Mouse (Mus musculus): ENCODE measurements at regions not wholly inside any gene's neighbourhood (a gene's known extent, or its start where the extent isn't known, plus 50 kb on each side); places are given as distances from the start of the nearest gene placed in this dataset.

DNA sequence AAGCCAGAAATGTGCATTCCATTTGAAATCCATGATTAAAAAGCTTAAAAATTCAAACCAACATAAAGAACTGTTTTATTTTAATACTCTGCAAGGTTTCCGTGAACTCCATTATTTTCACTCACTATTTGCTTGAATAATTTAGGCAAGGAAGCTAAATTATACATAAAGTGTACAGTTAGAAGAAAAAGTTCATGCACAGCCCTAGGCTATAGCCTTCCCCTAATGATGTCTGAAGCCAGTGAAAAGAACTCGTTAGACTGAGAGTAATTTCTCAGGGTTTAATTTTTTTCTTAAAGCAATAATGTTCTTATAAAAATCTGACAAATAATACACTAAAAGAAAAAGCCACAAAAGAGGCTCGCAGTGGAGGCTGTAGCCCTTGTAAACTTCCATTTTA lies 141.4 kb upstream of the Meis1 start:
- H3K9ac ChIP-seq (ENCODE audit: insufficient read depth, low read depth) = no peak overlapping the region
- H3K9me3 ChIP-seq (replicated peaks; ENCODE audit: low read length) = no peaks in the 10 kb centered on the region
- H3K27me3 ChIP-seq (replicated peaks) = no peaks in the 10 kb centered on the region
- H3K27ac ChIP-seq (ENCODE audit: insufficient read depth, low read depth) = no peak overlapping the region
- in situ Hi-C loops (cut with MboI; ENCODE audit: low pct_ligation_motif_present, low pct_unique_long_range_greater_than_20kb, low sequenced_read_pairs) = no loop called here
- peaks cover 0 to 5% of the 10 kb centered on the region in 2 experiments; a peak in 2 of 4 replicates for H3K4me1 ChIP-seq (ENCODE audit: control insufficient read depth in 1 of 2, insufficient read depth in 2 of 2)
- no peak for TF ChIP-seq TCF12 (IDR thresholded peaks at IDR 0.05; ENCODE audit: low read depth, low read length)
- no peak for TF ChIP-seq USF2 (conservative IDR thresholded peaks at IDR 0.05; ENCODE audit: low read depth, low read length)
- no peak for TF ChIP-seq HCFC1 (IDR thresholded peaks at IDR 0.05; ENCODE audit: low read depth, low read length)
- TF ChIP-seq CTCF (conservative IDR thresholded peaks at IDR 0.05 in 1 of 2, IDR thresholded peaks at IDR 0.05 in 1 of 2; ENCODE audit: low read depth in 2 of 2, low read length in 2 of 2) = no peak
- no peak for TF ChIP-seq ELF1 (IDR thresholded peaks at IDR 0.05; ENCODE audit: low read depth, low read length)
- TF ChIP-seq IRF4 (IDR thresholded peaks at IDR 0.05; ENCODE audit: low read depth, low read length) = no peak
- dilution Hi-C loops (cut with MboI; ENCODE audit: extremely low pct_ligation_motif_present, extremely low pct_unique_long_range_greater_than_20kb, low sequenced_read_pairs) = no loop called here
- no peak overlapping the region for H3K4me3 ChIP-seq (replicated peaks in 1 of 3; ENCODE audit: low read depth in 2 of 3, low read length in 2 of 3, poor library complexity in 1 of 3)
- H3K36me3 ChIP-seq (replicated peaks in 1 of 2; ENCODE audit: control insufficient read depth in 1 of 2, insufficient read depth in 1 of 2, low read length in 1 of 2) = no peaks in the 10 kb centered on the region
- no peaks in the 10 kb centered on the region for H3K79me2 ChIP-seq (replicated peaks; ENCODE audit: control insufficient read depth, extremely low read depth, insufficient read depth, poor library complexity, severe bottlenecking)
- DNase-seq (ENCODE audit: extremely low read depth) = no peak
- no peak overlapping the region for H3K4me2 ChIP-seq (ENCODE audit: insufficient read depth, low read depth, poor library complexity, severe bottlenecking)

DNA sequence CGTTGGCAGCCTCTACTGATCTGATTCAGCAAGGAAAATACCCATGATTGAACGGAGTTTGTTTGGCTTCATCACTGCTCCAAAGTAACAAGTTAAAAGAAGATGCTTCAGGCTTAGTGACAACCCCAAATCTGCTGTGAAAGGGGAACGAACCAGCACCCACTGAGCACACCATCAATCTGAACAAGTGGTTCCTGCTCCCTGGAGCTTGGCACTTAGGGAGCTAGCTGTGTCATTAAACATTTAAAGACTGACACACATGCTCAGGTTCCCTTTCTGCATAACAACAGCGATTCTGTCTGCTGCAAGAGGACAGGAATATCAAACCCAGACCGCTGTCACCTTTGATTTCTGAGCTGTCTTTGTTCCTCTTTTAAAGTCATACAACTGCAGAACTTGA lies 141.9 kb upstream of the Meis1 start:
- TF ChIP-seq SIN3A (IDR thresholded peaks at IDR 0.05; ENCODE audit: low read length) (no peak), ELF1 (IDR thresholded peaks at IDR 0.05; ENCODE audit: low read depth, low read length) (0 out of 2 replicates have a peak, but pooled peaks have one; percentile 10)
- Histone ChIP-seq H3K4me3 (replicated peaks in 1 of 3; ENCODE audit: low read depth in 2 of 3, low read length in 2 of 3, poor library complexity in 1 of 3) (no peak overlapping the region), H3K4me1 (ENCODE audit: control insufficient read depth in 1 of 2, insufficient read depth in 2 of 2) (peaks cover 0 to 2% of the 10 kb centered on the region in 2 experiments; a peak in 2 of 4 replicates), H3K9me3 (replicated peaks; ENCODE audit: low read length) (no peaks in the 10 kb centered on the region), H3K79me2 (replicated peaks; ENCODE audit: control insufficient read depth, extremely low read depth, insufficient read depth, poor library complexity, severe bottlenecking) (no peaks in the 10 kb centered on the region), H3K9ac (ENCODE audit: insufficient read depth, low read depth) (no peak overlapping the region), H3K4me2 (ENCODE audit: insufficient read depth, low read depth, poor library complexity, severe bottlenecking) (no peak overlapping the region), H3K27me3 (replicated peaks) (no peaks in the 10 kb centered on the region), H3K36me3 (replicated peaks in 1 of 2; ENCODE audit: control insufficient read depth in 1 of 2, insufficient read depth in 1 of 2, low read length in 1 of 2) (no peaks in the 10 kb centered on the region), H3K27ac (ENCODE audit: insufficient read depth, low read depth) (no peak overlapping the region)
- dilution Hi-C loops (cut with MboI; ENCODE audit: extremely low pct_ligation_motif_present, extremely low pct_unique_long_range_greater_than_20kb, low sequenced_read_pairs) = no loop called here
- no peak for DNase-seq (ENCODE audit: extremely low read depth)
- in situ Hi-C loops (cut with MboI; ENCODE audit: low pct_ligation_motif_present, low pct_unique_long_range_greater_than_20kb, low sequenced_read_pairs) = no loop called here

DNA sequence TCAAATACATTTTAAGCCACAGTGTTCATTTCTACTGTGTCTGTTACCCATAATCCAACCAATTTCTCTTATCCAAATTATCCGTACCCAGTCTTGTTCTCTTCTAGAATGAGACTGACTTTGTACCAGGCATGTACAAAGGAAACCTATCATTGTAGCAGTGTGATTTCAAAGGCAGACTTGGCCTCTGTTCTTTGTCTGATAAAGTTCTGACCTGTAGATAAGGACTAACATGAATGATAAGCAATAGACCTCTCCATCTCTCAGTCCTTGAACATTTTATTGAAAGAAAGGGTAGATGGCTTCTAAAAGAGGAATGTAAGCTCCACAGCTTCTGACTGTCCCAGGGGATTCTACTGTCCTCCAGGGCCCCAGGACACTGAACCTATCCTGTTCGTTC lies 152.2 kb upstream of the Meis1 start:
- Histone ChIP-seq H3K4me3 (replicated peaks in 1 of 3; ENCODE audit: low read depth in 2 of 3, low read length in 2 of 3, poor library complexity in 1 of 3) (no peak overlapping the region), H3K9me3 (replicated peaks; ENCODE audit: low read length) (no peaks in the 10 kb centered on the region), H3K79me2 (replicated peaks; ENCODE audit: control insufficient read depth, extremely low read depth, insufficient read depth, poor library complexity, severe bottlenecking) (no peaks in the 10 kb centered on the region), H3K9ac (ENCODE audit: insufficient read depth, low read depth) (no peak overlapping the region), H3K27me3 (replicated peaks) (no peaks in the 10 kb centered on the region), H3K4me2 (ENCODE audit: insufficient read depth, low read depth, poor library complexity, severe bottlenecking) (no peak overlapping the region), H3K4me1 (ENCODE audit: control insufficient read depth in 1 of 2, insufficient read depth in 2 of 2) (peaks cover 0 to 6% of the 10 kb centered on the region in 2 experiments; a peak in 1 of 4 replicates), H3K27ac (ENCODE audit: insufficient read depth, low read depth) (no peak overlapping the region), H3K36me3 (replicated peaks in 1 of 2; ENCODE audit: control insufficient read depth in 1 of 2, insufficient read depth in 1 of 2, low read length in 1 of 2) (no peaks in the 10 kb centered on the region)
- in situ Hi-C loops (cut with MboI; ENCODE audit: low pct_ligation_motif_present, low pct_unique_long_range_greater_than_20kb, low sequenced_read_pairs) = no loop called here
- dilution Hi-C loops (cut with MboI; ENCODE audit: extremely low pct_ligation_motif_present, extremely low pct_unique_long_range_greater_than_20kb, low sequenced_read_pairs) = no loop called here
- TF ChIP-seq MXI1 (IDR thresholded peaks at IDR 0.05; ENCODE audit: low read depth, low read length) (no peak), KAT2A (IDR thresholded peaks at IDR 0.05; ENCODE audit: insufficient replicate concordance, low read length) (no peak), BHLHE40 (IDR thresholded peaks at IDR 0.05; ENCODE audit: low read depth, low read length) (no peak), ZNF384 (IDR thresholded peaks at IDR 0.05; ENCODE audit: low read depth, low read length) (no peak), ETS1 (conservative IDR thresholded peaks at IDR 0.05; ENCODE audit: low read depth, low read length) (no peak), TCF12 (IDR thresholded peaks at IDR 0.05; ENCODE audit: low read depth, low read length) (no peak), JUND (conservative IDR thresholded peaks at IDR 0.05; ENCODE audit: low read depth, low read length) (no peak), POLR2A (IDR thresholded peaks at IDR 0.05; ENCODE audit: low read depth, low read length) (no peak), SIN3A (IDR thresholded peaks at IDR 0.05; ENCODE audit: low read length) (no peak), MAX (IDR thresholded peaks at IDR 0.05; ENCODE audit: low read length) (no peak), JUN (IDR thresholded peaks at IDR 0.05; ENCODE audit: insufficient read depth, low read depth, low read length) (no peak)
- no peak for DNase-seq (ENCODE audit: extremely low read depth)
